Mouse (Mus musculus) small intestine, adult 2 months (tissue): ENCODE data around the gene Serinc4. TPM values are rescaled to one million over a fixed set of nuclear protein-coding genes. Genes with fewer than 3 reads are reported as not detected.

ENCODE experiments used
- H3K27ac ChIP-seq: fragments of 200-500 bp; 2 replicates; pipeline ENCODE4 v1.5.1; 2012; ENCODE audit warnings: low read depth, low read length, control low read depth, inconsistent platforms; ENCODE audit not compliant: insufficient read depth
- H3K27me3 ChIP-seq: fragments of 200-500 bp; 2 replicates; pipeline ENCODE4 v1.6.1; 2012; ENCODE audit warnings: mild to moderate bottlenecking, moderate library complexity, low read length, inconsistent platforms; ENCODE audit not compliant: control insufficient read depth, insufficient read depth
- H3K36me3 ChIP-seq: fragments of 200-500 bp; 2 replicates; pipeline ENCODE4 v1.6.1; 2012; ENCODE audit warnings: mild to moderate bottlenecking, low read length, control low read depth, inconsistent platforms; ENCODE audit not compliant: control insufficient read depth, insufficient read depth
- H3K4me1 ChIP-seq: fragments of 200-500 bp; 2 replicates; pipeline ENCODE4 v1.6.1; 2012; ENCODE audit warnings: low read length, inconsistent platforms, mixed read lengths; ENCODE audit not compliant: control insufficient read depth, insufficient read depth, insufficient read length
- H3K4me3 ChIP-seq: fragments of 200-500 bp; 2 replicates; pipeline ENCODE4 v1.5.1; 2012; ENCODE audit warnings: low read depth, mild to moderate bottlenecking, control low read depth, inconsistent platforms, low read length, moderate library complexity
- CTCF ChIP-seq: fragments of 200-500 bp; IDR thresholded peaks from 2 replicates; pipeline ENCODE4 v1.5.1; 2012; ENCODE audit warnings: low read depth, mild to moderate bottlenecking, control low read depth, inconsistent platforms, low read length, moderate library complexity, mixed read lengths; ENCODE audit not compliant: insufficient replicate concordance, insufficient read length; ENCODE audit errors: extremely low read depth
- POLR2A ChIP-seq: fragments of 200-500 bp; IDR thresholded peaks from 2 replicates; pipeline ENCODE4 v1.6.1; 2012; ENCODE audit warnings: low read depth, mild to moderate bottlenecking, control low read depth, inconsistent platforms, low read length, moderate library complexity
- WGBS: fragments of 180-500 bp; shearing (Covaris S2); methylation state at CpG from one replicate; pipeline ENCODE4 v1.1.7; 2018; 5-methylcytosine and 5-hydroxymethylcytosine counted together
- polyA plus RNA-seq: library from polyadenylated mRNA; depleted of rRNA; stranded (reverse); fragments of >200 nt; gene quantifications from 2 replicates; pipeline ENCODE4 v1.2.3, GENCODE M21; 2012

The Serinc4 gene
- polyA plus RNA-seq, 1 experiment, result 0.06 TPM

- TF ChIP-seq POLR2A (no peak), CTCF (no peak)
- Histone ChIP-seq H3K4me3 (no peak within 1 kb of the TSS), H3K27me3 (no peaks in the 10 kb centered on the region), H3K27ac (no peak within 1 kb of the TSS), H3K36me3 (peaks cover 26% of the 10 kb centered on the region), H3K4me1 (peaks cover 8% of the 10 kb centered on the region; the same call in 1 of the 2 replicates)
- WGBS, result 63% methylated on average over 4 of the region's 4 CpGs
Measured at GRCm38 (mm10) chr2:121452990-121453389, 3.6 kb downstream of the Serinc4 start, which contains the start of gene Hypk. Gene Hypk (plus strand): TSS chr2:121453290.

GRCm38 (mm10) chr2:121452361-121452760, 4.2 kb downstream of the Serinc4 start:
- Histone ChIP-seq H3K4me1 (peaks cover 8% of the 10 kb centered on the region; the same call in 1 of the 2 replicates), H3K27me3 (no peaks in the 10 kb centered on the region), H3K4me3 (no peak overlapping the region), H3K27ac (no peak overlapping the region), H3K36me3 (peaks cover 26% of the 10 kb centered on the region)
- WGBS, result 77% methylated on average over 4 of the region's 4 CpGs
- no peak for TF ChIP-seq CTCF
- no peak for TF ChIP-seq POLR2A

GRCm38 (mm10) chr2:121450093-121450492, 6.5 kb downstream of the Serinc4 start:
- TF ChIP-seq POLR2A, result no peak; the same call in 1 of the 2 replicates
- TF ChIP-seq CTCF, result no peak
- H3K4me1 ChIP-seq, result peaks cover 8% of the 10 kb centered on the region; the same call in 1 of the 2 replicates
- no peaks in the 10 kb centered on the region for H3K27me3 ChIP-seq
- H3K4me3 ChIP-seq, result peak overlapping the region; percentile 99
- 1% methylated on average over 7 of the region's 7 CpGs for WGBS
- peaks cover 26% of the 10 kb centered on the region for H3K36me3 ChIP-seq
- H3K27ac ChIP-seq, result peak overlapping the region; percentile 93

- Histone ChIP-seq H3K36me3 (peaks cover 26% of the 10 kb centered on the region), H3K4me3 (peak overlapping the region; percentile 99), H3K27ac (peak overlapping the region; percentile 93), H3K4me1 (peaks cover 8% of the 10 kb centered on the region; the same call in 1 of the 2 replicates), H3K27me3 (no peaks in the 10 kb centered on the region)
- TF ChIP-seq POLR2A (no peak), CTCF (no peak)
- under 1% methylated on average over 54 of the region's 54 CpGs for WGBS
Measured at GRCm38 (mm10) chr2:121449545-121450011, 7.0 kb downstream of the Serinc4 start.

GRCm38 (mm10) chr2:121448739-121449535, 7.6 kb downstream of the Serinc4 start, which contains the start of gene Serf2:
Gene Serf2 (plus strand): TSS chr2:121449195.
- no peaks in the 10 kb centered on the region for H3K27me3 ChIP-seq
- peaks cover 24% of the 10 kb centered on the region for H3K36me3 ChIP-seq
- H3K27ac ChIP-seq, result peak within 1 kb of the TSS; percentile 96
- H3K4me1 ChIP-seq, result peaks cover 8% of the 10 kb centered on the region; the same call in 1 of the 2 replicates
- TF ChIP-seq POLR2A (peak; percentile 95), CTCF (no peak)
- H3K4me3 ChIP-seq, result peak within 1 kb of the TSS; percentile 99
- 1% methylated on average over 74 of the region's 74 CpGs for WGBS

- Histone ChIP-seq H3K36me3 (peaks cover 19% of the 10 kb centered on the region), H3K4me3 (no peak overlapping the region), H3K27me3 (no peaks in the 10 kb centered on the region), H3K4me1 (peaks cover 8% of the 10 kb centered on the region; the same call in 1 of the 2 replicates), H3K27ac (peak overlapping the region; percentile 96)
- TF ChIP-seq CTCF, result no peak
- no peak for TF ChIP-seq POLR2A
- 11% methylated on average over 9 of the region's 9 CpGs for WGBS
Measured at GRCm38 (mm10) chr2:121448136-121448535, 8.4 kb downstream of the Serinc4 start.

GRCm38 (mm10) chr2:121447006-121447405, 9.6 kb downstream of the Serinc4 start:
- H3K4me3 ChIP-seq, result no peak overlapping the region

More at GRCm38 (mm10) chr2:121447006-121447405, 9.6 kb downstream of the Serinc4 start:
- no peak for TF ChIP-seq POLR2A
- TF ChIP-seq CTCF, result no peak
- Histone ChIP-seq H3K36me3 (peaks cover 9% of the 10 kb centered on the region), H3K4me1 (peaks cover 11% of the 10 kb centered on the region; the same call in 1 of the 2 replicates), H3K27ac (no peak overlapping the region), H3K27me3 (no peaks in the 10 kb centered on the region)
- WGBS, result 67% methylated on average over 3 of the region's 3 CpGs
